Mouse (Mus musculus): ENCODE data around the gene Cyp4x1. TPM values are rescaled to one million over a fixed set of nuclear protein-coding genes. Genes with fewer than 3 reads are reported as not detected.

Gene Cyp4x1
- total RNA-seq, 4 experiments from 2014 or later = not detected

DNA sequence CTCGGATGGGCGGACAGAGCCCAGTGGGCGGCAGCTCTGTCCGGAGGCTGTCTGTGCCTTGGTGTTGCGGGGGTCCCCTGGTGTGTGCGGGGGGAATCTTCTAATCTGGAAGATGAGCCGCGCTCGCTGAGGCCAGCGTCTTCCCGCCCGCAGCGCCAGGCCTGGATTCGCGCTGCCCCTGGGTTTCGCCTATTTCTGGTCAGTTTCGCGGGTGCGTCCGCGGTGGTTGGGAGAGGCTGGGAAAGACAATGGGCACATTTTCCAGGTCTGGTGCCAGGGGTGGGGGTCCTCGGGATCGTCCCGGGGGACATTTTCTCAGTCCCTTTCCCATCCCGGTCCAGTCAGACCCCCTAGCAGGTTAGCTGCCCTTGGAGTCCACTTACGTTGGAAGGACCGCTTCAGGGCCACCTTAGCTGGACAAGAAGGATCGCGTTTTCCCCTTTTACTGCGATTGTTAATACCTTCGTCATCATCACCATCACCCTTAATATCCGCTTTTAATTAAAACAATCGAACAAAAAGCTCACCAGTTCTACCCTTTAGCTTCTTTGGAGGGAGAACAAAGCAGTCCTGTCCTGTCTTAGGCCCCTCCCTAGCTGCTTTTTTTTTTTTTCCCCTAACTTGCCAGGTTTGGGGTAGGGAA lies 76.3 kb downstream of the Cyp4x1 start:
- peak; percentile 26 for DNase-seq (ENCODE audit: low spot score)

DNA sequence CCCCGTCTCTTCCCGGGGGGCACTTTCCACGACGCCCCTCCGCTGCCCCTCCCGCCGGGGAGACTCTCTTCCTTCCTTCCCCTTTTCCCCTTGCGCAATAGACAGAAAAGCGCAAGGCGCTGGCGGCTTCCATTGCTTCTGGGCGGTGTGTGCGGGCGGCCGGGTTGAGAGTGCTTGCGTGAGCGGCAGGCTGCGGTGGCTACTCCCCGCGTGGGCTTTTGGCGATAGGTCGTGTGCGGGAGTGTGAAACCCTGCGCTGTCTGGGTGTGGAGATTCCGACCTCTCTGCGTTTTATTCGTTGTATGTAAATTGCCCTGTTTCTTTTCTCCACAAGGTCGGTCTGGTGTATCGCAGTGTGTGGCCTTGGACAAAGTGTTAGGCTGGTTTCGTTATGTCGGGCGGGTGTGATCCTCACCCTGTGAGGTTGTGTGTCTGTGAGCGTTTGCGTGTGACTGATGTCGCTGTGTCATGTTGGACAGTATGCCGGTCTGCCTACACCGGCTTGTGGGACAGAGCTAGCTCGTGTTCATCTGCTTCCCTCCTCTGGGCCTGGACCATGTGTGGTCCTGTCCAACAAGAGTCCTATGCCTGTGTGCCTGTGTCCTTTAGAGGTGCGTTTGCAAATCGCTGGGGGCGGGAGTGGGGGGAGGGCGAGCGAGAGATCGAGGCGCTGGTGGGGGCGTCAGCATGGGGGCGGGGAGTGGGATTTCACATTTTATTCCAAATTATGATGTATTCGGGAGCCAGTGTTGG lies 77.0 kb downstream of the Cyp4x1 start:
- peak; percentile 78 for DNase-seq (ENCODE audit: low spot score)

DNA sequence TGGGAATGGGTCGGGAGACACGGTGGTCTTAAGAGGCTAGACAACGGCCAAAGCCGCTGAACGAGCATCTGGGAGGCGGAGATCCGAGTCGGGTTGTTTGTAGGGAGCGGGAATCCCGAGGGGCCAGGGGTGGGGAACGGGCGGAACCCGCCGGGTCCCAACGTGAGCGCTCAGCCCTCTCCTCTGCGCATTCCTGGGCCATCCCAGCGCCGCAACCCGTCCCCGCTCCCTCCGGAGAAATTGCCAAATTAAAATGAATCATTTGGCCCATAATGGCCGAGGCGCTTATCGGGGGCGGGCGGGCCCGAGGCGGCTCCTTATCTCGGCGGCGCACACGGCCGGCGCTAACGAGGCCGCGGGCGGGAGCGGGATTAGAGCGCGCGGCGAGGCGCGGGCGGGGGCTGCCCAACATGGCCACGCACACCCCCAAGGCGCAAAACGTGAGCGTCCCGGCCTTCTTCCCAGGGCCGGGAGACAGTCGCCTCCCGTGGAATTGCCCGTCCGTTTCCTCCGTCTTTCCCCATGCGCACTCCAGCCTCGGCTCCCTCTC lies 77.6 kb downstream of the Cyp4x1 start, which contains the start of gene Tal1:
Tal1 (plus strand) TSS at position 56 of the 550 bp plus-strand sequence.
- DNase-seq (ENCODE audit: low spot score) = peak; percentile 48

Other genes with a start within 250 kb of the Cyp4x1 start
- gene Foxd2, start 225.4 kb downstream of the Cyp4x1 start, total RNA-seq (2022) = under 1 TPM; 0.16 to 0.38 (median 0.22) TPM
- gene Foxe3, start 208.3 kb downstream of the Cyp4x1 start, total RNA-seq (2022) = not detected
- 10 to 100 TPM; 30.7 to 34.2 (median 33.0) TPM for gene Cmpk1, start 147.0 kb downstream of the Cyp4x1 start, total RNA-seq (2022)
- gene Stil, start 134.1 kb downstream of the Cyp4x1 start, total RNA-seq (2022) = under 1 TPM in 1 of 4 experiments, not detected in 3; 0.26 TPM
- 1 to 10 TPM; 2.5 to 3.6 (median 2.9) TPM for gene Tal1, start 77.9 kb downstream of the Cyp4x1 start, total RNA-seq (2022)
- under 1 TPM in 2 of 4 experiments, not detected in 2; 0.71 to 0.86 TPM for gene Pdzk1ip1, start 45.6 kb downstream of the Cyp4x1 start, total RNA-seq (2022)
- not detected for gene Cyp4a29, start 107.8 kb upstream of the Cyp4x1 start, total RNA-seq (2022)
- gene Cyp4a12a, start 164.8 kb upstream of the Cyp4x1 start, total RNA-seq (2022) = not detected